ENCODE assay signal across 20 mouse cellular contexts in genomic region chr6:111492166-111492565, GRCm38 (mm10).
"Had no signal": no experiment of that assay in that cellular context is flagged by ENCODE, and none has a peak within 500 bp of the region (broad histone marks: within the 10 kb centered on the region; RNA-seq: fewer than 3 reads in every experiment).

No protein-coding gene starts in this region.

- H3K9me3 ChIP-seq: limb, embryonic 12.5 days; limb, embryonic 15.5 days; midbrain, embryonic 13.5 days; stomach, embryonic 15.5 days had no signal

- DNase-seq: kidney, adult 18-20 months; kidney, adult 9 months; kidney, postnatal 14 days; kidney, postnatal 4 days; liver, postnatal 0 days; lung, embryonic 14.5 days; right cerebral cortex, postnatal 25 days; spleen, adult 18-20 months; thymus, adult 18-20 months; thymus, postnatal 36 days had no signal

- H3K27me3 ChIP-seq: limb, embryonic 12.5 days; limb, embryonic 15.5 days; midbrain, embryonic 13.5 days; stomach, embryonic 15.5 days had no signal

- H3K4me2 ChIP-seq: limb, embryonic 12.5 days; limb, embryonic 15.5 days; liver, embryonic 11.5 days; lung, embryonic 14.5 days; midbrain, embryonic 13.5 days; stomach, embryonic 15.5 days had no signal

- H3K4me3 ChIP-seq: limb, embryonic 12.5 days; limb, embryonic 15.5 days; midbrain, embryonic 13.5 days; stomach, embryonic 15.5 days had no signal

- H3K9ac ChIP-seq: limb, embryonic 12.5 days; limb, embryonic 15.5 days; liver, embryonic 14.5 days; liver, postnatal 0 days; lung, embryonic 14.5 days; midbrain, embryonic 13.5 days; stomach, embryonic 15.5 days had no signal

- ATAC-seq: intestine, embryonic 16.5 days; liver, postnatal 0 days; lung, postnatal 0 days; midbrain, embryonic 13.5 days; midbrain, embryonic 16.5 days had no signal

- H3K4me1 ChIP-seq: limb, embryonic 12.5 days; limb, embryonic 15.5 days; midbrain, embryonic 13.5 days; stomach, embryonic 15.5 days had no signal

- H3K27ac ChIP-seq: limb, embryonic 12.5 days; limb, embryonic 15.5 days; liver, embryonic 14.5 days; macrophage; midbrain, embryonic 13.5 days; stomach, embryonic 15.5 days had no signal

- H3K36me3 ChIP-seq: limb, embryonic 12.5 days; limb, embryonic 15.5 days; midbrain, embryonic 13.5 days; stomach, embryonic 15.5 days had no signal
